8 mouse cellular contexts compared by ENCODE assay signal in genomic region chrX:169881253-169882219, GRCm38 (mm10).
DNase-seq lines count a peak whose midpoint lies in the region; ATAC-seq and TF ChIP-seq lines count a peak whose summit lies in the region.

No protein-coding gene starts in this region.

- no peaks in the 10 kb centered on the region for H3K36me3 ChIP-seq in CH12.LX (replicated peaks in 1 of 2; ENCODE audit: control insufficient read depth in 1 of 2, insufficient read depth in 1 of 2, low read length in 1 of 2)
- H3K36me3 ChIP-seq in limb, embryonic 15.5 days, result no peaks in the 10 kb centered on the region

- TF ChIP-seq CTCF in CH12.LX (conservative IDR thresholded peaks at IDR 0.05 in 1 of 2, IDR thresholded peaks at IDR 0.05 in 1 of 2; ENCODE audit: low read depth in 2 of 2, low read length in 2 of 2), result no peak

- no peaks in the 10 kb centered on the region for H3K9me3 ChIP-seq in CH12.LX (replicated peaks; ENCODE audit: low read length)
- H3K9me3 ChIP-seq in limb, embryonic 15.5 days, result no peaks in the 10 kb centered on the region

- intact Hi-C loops in heart, postnatal 25 days (cut with DNase I), result loop anchor here (5.0 kb wide), 1 partner anchor 101 kb away; no protein-coding TSS in a partner anchor

- TF ChIP-seq RAD21 in CH12.LX (IDR thresholded peaks at IDR 0.05; ENCODE audit: low read depth, low read length), result no peak

- peak overlapping the region in 1 of 3 experiments; percentile 24 for H3K4me3 ChIP-seq in CH12.LX (replicated peaks in 1 of 3; ENCODE audit: low read depth in 2 of 3, low read length in 2 of 3, poor library complexity in 1 of 3)
- peak overlapping the region; percentile 51 for H3K4me3 ChIP-seq in limb, embryonic 15.5 days

- dilution Hi-C loops in CH12.LX (cut with MboI; ENCODE audit: extremely low pct_ligation_motif_present, extremely low pct_unique_long_range_greater_than_20kb, low sequenced_read_pairs), result no loop called here

- 44% methylated on average over 10 of the region's 10 CpGs for WGBS in limb, embryonic 15.5 days

- no peak for TF ChIP-seq EP300 in CH12.LX (IDR thresholded peaks at IDR 0.05; ENCODE audit: low read length)

- peak overlapping the region; percentile 61; the same call in 1 of the 2 replicates for H3K4me2 ChIP-seq in CH12.LX (ENCODE audit: insufficient read depth, low read depth, poor library complexity, severe bottlenecking)
- peak overlapping the region; percentile 60 for H3K4me2 ChIP-seq in limb, embryonic 15.5 days

- in situ Hi-C loops in CH12.LX (cut with MboI; ENCODE audit: low pct_ligation_motif_present, low pct_unique_long_range_greater_than_20kb, low sequenced_read_pairs), result no loop called here

- ATAC-seq in limb, embryonic 15.5 days (ENCODE audit: insufficient number of reproducible peaks, low FRiP score, low TSS enrichment, low read depth), result no peak

- no peaks in the 10 kb centered on the region for H3K79me2 ChIP-seq in CH12.LX (replicated peaks; ENCODE audit: control insufficient read depth, extremely low read depth, insufficient read depth, poor library complexity, severe bottlenecking)

- peak; percentile 91 for DNase-seq in heart, adult 11 months
- DNase-seq in heart, postnatal 25 days (ENCODE audit: low spot score), result no peak
- DNase-seq in CH12.LX (ENCODE audit: extremely low read depth), result no peak
- DNase-seq in gastrocnemius, adult 18-20 months (ENCODE audit: low spot score), result peak; percentile 61
- no peak for DNase-seq in testis, postnatal 10 days (ENCODE audit: low spot score)
- DNase-seq in cerebellum, postnatal 14 days, result no peak
- no peak for DNase-seq in urinary bladder, postnatal 14 days (ENCODE audit: low spot score)

- no peak for TF ChIP-seq POLR2A in CH12.LX (IDR thresholded peaks at IDR 0.05; ENCODE audit: low read depth, low read length)

- no peaks in the 10 kb centered on the region for H3K27me3 ChIP-seq in CH12.LX (replicated peaks)
- 0 out of 2 replicates have a peak, but pooled peaks cover 5% of the 10 kb centered on the region for H3K27me3 ChIP-seq in limb, embryonic 15.5 days

- no peak overlapping the region for H3K9ac ChIP-seq in CH12.LX (ENCODE audit: insufficient read depth, low read depth)
- H3K9ac ChIP-seq in limb, embryonic 15.5 days, result no peak overlapping the region

- H3K4me1 ChIP-seq in CH12.LX (ENCODE audit: control insufficient read depth in 1 of 2, insufficient read depth in 2 of 2), result no peaks in the 10 kb centered on the region
- H3K4me1 ChIP-seq in limb, embryonic 15.5 days, result no peaks in the 10 kb centered on the region

- no peak overlapping the region for H3K27ac ChIP-seq in CH12.LX (ENCODE audit: insufficient read depth, low read depth)
- H3K27ac ChIP-seq in limb, embryonic 15.5 days, result peak overlapping the region; percentile 47

TF ChIP-seq in CH12.LX, 34 proteins besides CTCF, POLR2A, EP300 and RAD21:
- no peak for TF ChIP-seq MAFK (IDR thresholded peaks at IDR 0.05; ENCODE audit: insufficient replicate concordance, low read length)
- TF ChIP-seq USF1 (IDR thresholded peaks at IDR 0.05; ENCODE audit: low read depth, low read length), result no peak
- no peak for TF ChIP-seq SIN3A (IDR thresholded peaks at IDR 0.05; ENCODE audit: low read length)
- TF ChIP-seq SMC3 (IDR thresholded peaks at IDR 0.05; ENCODE audit: low read depth, low read length), result no peak
- no peak for TF ChIP-seq UBTF (IDR thresholded peaks at IDR 0.05; ENCODE audit: low read depth, low read length)
- TF ChIP-seq ZMIZ1 (IDR thresholded peaks at IDR 0.05; ENCODE audit: low read depth, low read length), result no peak

Comparison
In these comparisons a context has a peak if more than half of its experiments do, and no peak if none do; other contexts are left out.
1. DNase-seq: peak in heart, adult 11 months (single experiment) and gastrocnemius, adult 18-20 months (single experiment); none in heart, postnatal 25 days (single experiment), CH12.LX (single experiment), testis, postnatal 10 days (single experiment), cerebellum, postnatal 14 days (0 of 2) and urinary bladder, postnatal 14 days (single experiment).